Mouse (Mus musculus) natural killer cell, adult 2 months (primary cell): ENCODE data around the gene Prrg2.
"Not testable (repeated sequence)": the region's sequence is repeated elsewhere in the genome, so short reads cannot be mapped to it uniquely, and the experiment has no call there.

ENCODE experiments used
- DNase-seq, 2 experiments: peaks; one replicate each; pipeline ENCODE4 v3.0.0; 2022; ENCODE audit warnings: low spot score in 2 of 2

Prrg2 gene

GRCm38 (mm10) chr7:45062239-45062835 lies at the start of gene Prrg2, which contains the start of gene Nosip:
Gene Prrg2 (minus strand): TSS chr7:45062677.
Gene Nosip (plus strand): TSS chr7:45062429.
- peak; percentile 94 for DNase-seq

- no peak for DNase-seq
These were observed 49.5 kb upstream of the Prrg2 start for GRCm38 (mm10) chr7:45111940-45112339.

- DNase-seq = not testable (repeated sequence)
These were observed 47.6 kb upstream of the Prrg2 start for GRCm38 (mm10) chr7:45110089-45110488.

GRCm38 (mm10) chr7:45107052-45107645 lies 44.7 kb upstream of the Prrg2 start:
- no peak for DNase-seq

GRCm38 (mm10) chr7:45106441-45106840 lies 44.0 kb upstream of the Prrg2 start:
- no peak for DNase-seq

GRCm38 (mm10) chr7:45105491-45105890 lies 43.0 kb upstream of the Prrg2 start:
- DNase-seq = no peak

- no peak for DNase-seq
These were observed 42.5 kb upstream of the Prrg2 start for GRCm38 (mm10) chr7:45104941-45105340.

- DNase-seq = no peak
These were observed 41.2 kb upstream of the Prrg2 start, which contains the start of gene Fcgrt for GRCm38 (mm10) chr7:45103652-45104180. Gene Fcgrt (minus strand): TSS chr7:45103851.

GRCm38 (mm10) chr7:45102940-45103585 lies 40.6 kb upstream of the Prrg2 start:
- no peak for DNase-seq

- DNase-seq = no peak
These were observed 40.0 kb upstream of the Prrg2 start for GRCm38 (mm10) chr7:45102441-45102840.

- DNase-seq = no peak
These were observed 37.6 kb upstream of the Prrg2 start for GRCm38 (mm10) chr7:45100046-45100445.

GRCm38 (mm10) chr7:45098541-45099240 lies 36.2 kb upstream of the Prrg2 start:
- DNase-seq = no peak

GRCm38 (mm10) chr7:45097479-45097878 lies 35.0 kb upstream of the Prrg2 start:
- DNase-seq = no peak

GRCm38 (mm10) chr7:45095965-45096364 lies 33.5 kb upstream of the Prrg2 start:
- not testable (repeated sequence) for DNase-seq

GRCm38 (mm10) chr7:45095367-45095766 lies 32.9 kb upstream of the Prrg2 start:
- DNase-seq = no peak

- no peak for DNase-seq
These were observed 31.6 kb upstream of the Prrg2 start for GRCm38 (mm10) chr7:45094121-45094520.

GRCm38 (mm10) chr7:45093516-45093905 lies 31.0 kb upstream of the Prrg2 start:
- DNase-seq = no peak

GRCm38 (mm10) chr7:45092828-45093515 lies 30.5 kb upstream of the Prrg2 start:
- no peak for DNase-seq

GRCm38 (mm10) chr7:45092048-45092447 lies 29.6 kb upstream of the Prrg2 start, which contains the start of gene Rcn3:
Gene Rcn3 (minus strand): TSS chr7:45092221.
- DNase-seq = no peak

- no peak for DNase-seq
These were observed 28.8 kb upstream of the Prrg2 start for GRCm38 (mm10) chr7:45091001-45091990.
